Comparison of ENCODE assay signal across 13 mouse cellular contexts in genomic region chr19:21499394-21499983, GRCm38 (mm10).
"Had no signal": no experiment of that assay in that cellular context is flagged by ENCODE, and none has a peak within 500 bp of the region (broad histone marks: within the 10 kb centered on the region; RNA-seq: fewer than 3 reads in every experiment).

No protein-coding gene starts in this region.

- ATAC-seq: intestine, postnatal 0 days; lung, postnatal 0 days; midbrain, embryonic 15.5 days had no signal

- DNase-seq: kidney, adult 9 months; kidney, postnatal 4 days; left cerebral cortex, postnatal 4 days; lung, adult 18-20 months; lung, postnatal 4 days; right cerebral cortex, postnatal 14 days; thymus, adult 18-20 months; thymus, postnatal 14 days had no signal

- H3K4me3 ChIP-seq: limb, embryonic 13.5 days; megakaryocyte, embryonic 14.5 days; midbrain, embryonic 15.5 days had no signal

- H3K4me1 ChIP-seq: limb, embryonic 13.5 days; midbrain, embryonic 15.5 days had no signal
